Mouse (Mus musculus) lung, postnatal 10 days (tissue): Measurements from ENCODE around the gene Poglut1.
"Not testable (repeated sequence)": the region's sequence is repeated elsewhere in the genome, so short reads cannot be mapped to it uniquely, and the experiment has no call there.

ENCODE experiments used
- DNase-seq: peaks from one replicate; pipeline ENCODE4 v3.0.0; 2021

The Poglut1 gene

GRCm38 (mm10) chr16:38526264-38526663, 23.8 kb downstream of the Poglut1 start:
- DNase-seq, result no peak

- DNase-seq, result peak; percentile 96
Observed at GRCm38 (mm10) chr16:38522129-38523084, 27.7 kb downstream of the Poglut1 start, which contains the start of gene Timmdc1. TSS of gene Timmdc1 (minus strand) at chr16:38522663.

- DNase-seq, result no peak
Observed at GRCm38 (mm10) chr16:38521211-38521987, 28.7 kb downstream of the Poglut1 start.

GRCm38 (mm10) chr16:38519140-38519539, 30.9 kb downstream of the Poglut1 start:
- DNase-seq, result no peak

- no peak for DNase-seq
Observed at GRCm38 (mm10) chr16:38510846-38511245, 39.2 kb downstream of the Poglut1 start.

- peak; percentile 70 for DNase-seq
Observed at GRCm38 (mm10) chr16:38506041-38506634, 43.9 kb downstream of the Poglut1 start.

GRCm38 (mm10) chr16:38503528-38503927, 46.5 kb downstream of the Poglut1 start:
- DNase-seq, result no peak

- DNase-seq, result no peak
Observed at GRCm38 (mm10) chr16:38502469-38502868, 47.6 kb downstream of the Poglut1 start.

GRCm38 (mm10) chr16:38496604-38497140, 53.4 kb downstream of the Poglut1 start:
- no peak for DNase-seq

GRCm38 (mm10) chr16:38493890-38494289, 56.2 kb downstream of the Poglut1 start:
- DNase-seq, result no peak

GRCm38 (mm10) chr16:38492551-38492950, 57.5 kb downstream of the Poglut1 start:
- no peak for DNase-seq

- DNase-seq, result peak; percentile 19
Observed at GRCm38 (mm10) chr16:38483582-38484309, 66.3 kb downstream of the Poglut1 start.

GRCm38 (mm10) chr16:38482780-38483562, 67.1 kb downstream of the Poglut1 start:
- DNase-seq, result peak; percentile 52

- DNase-seq, result no peak
Observed at GRCm38 (mm10) chr16:38481327-38481726, 68.7 kb downstream of the Poglut1 start.

GRCm38 (mm10) chr16:38478296-38478695, 71.8 kb downstream of the Poglut1 start:
- no peak for DNase-seq

- not testable (repeated sequence) for DNase-seq
Observed at GRCm38 (mm10) chr16:38477241-38477608, 72.8 kb downstream of the Poglut1 start.

GRCm38 (mm10) chr16:38476312-38477240, 73.5 kb downstream of the Poglut1 start:
- DNase-seq, result peak; percentile 45

GRCm38 (mm10) chr16:38475681-38476311, 74.3 kb downstream of the Poglut1 start:
- DNase-seq, result no peak
